Comparison of ENCODE assay signal across 6 mouse cellular contexts in genomic region chr8:90930125-90930524, GRCm38 (mm10).
ATAC-seq lines count a peak whose summit lies in the region.

No protein-coding gene starts in this region.

- ATAC-seq in common myeloid progenitor, adult 5-6 weeks (replicated peaks; ENCODE audit: low read depth, poor library complexity, severe bottlenecking) = peak; percentile 45; the same call in 1 of the 2 replicates
- ATAC-seq in granulocyte monocyte progenitor cell, adult 5-6 weeks (replicated peaks; ENCODE audit: poor library complexity, severe bottlenecking) = peak; percentile 83
- ATAC-seq in megakaryocyte, adult 5-6 weeks (ENCODE audit: poor library complexity, severe bottlenecking) = peak; percentile 85
- ATAC-seq in megakaryocyte progenitor cell, adult 5-6 weeks (replicated peaks; ENCODE audit: poor library complexity) = peak; percentile 61
- ATAC-seq in monocyte, adult 5-6 weeks (replicated peaks; ENCODE audit: insufficient number of reproducible peaks, low FRiP score, low TSS enrichment, poor library complexity, severe bottlenecking) = peak; percentile 67; the same call in 1 of the 2 replicates
- 0 out of 2 replicates have a peak, but pooled peaks have one; percentile 19 for ATAC-seq in neutrophil, adult 5-6 weeks (ENCODE audit: extremely low read depth, insufficient number of reproducible peaks, low FRiP score, poor library complexity, severe bottlenecking)

Comparison
In these comparisons a context has a peak if more than half of its experiments do, and no peak if none do; other contexts are left out.
1. Peak in every context shown above with its lines: ATAC-seq.
2. ATAC-seq: peak in every context shown above with its lines; median percentile 85 in megakaryocyte, adult 5-6 weeks; 83 in granulocyte monocyte progenitor cell, adult 5-6 weeks; 67 in monocyte, adult 5-6 weeks; 61 in megakaryocyte progenitor cell, adult 5-6 weeks; 45 in common myeloid progenitor, adult 5-6 weeks; 19 in neutrophil, adult 5-6 weeks.